Mouse (Mus musculus) heart, postnatal 0 days (tissue): Measurements from ENCODE around the gene Tmem11.

Experiments used
- CTCF ChIP-seq: IDR thresholded peaks from 2 replicates; pipeline ENCODE4 v1.5.1; 2016; ENCODE audit warnings: antibody characterized with exemption, control low read depth, low read depth
- EP300 ChIP-seq: IDR thresholded peaks from 2 replicates; pipeline ENCODE4 v1.6.1; 2016; ENCODE audit warnings: antibody characterized with exemption, low read depth

GRCm38 (mm10) chr11:60867456-60867855 lies 11.6 kb downstream of the Tmem11 start:
- no peak for TF ChIP-seq CTCF
- no peak for TF ChIP-seq EP300
